Mouse (Mus musculus) midbrain, embryonic 15.5 days (tissue): Measurements from ENCODE around the gene Noc4l. TPM values are rescaled to one million over a fixed set of nuclear protein-coding genes. Genes with fewer than 3 reads are reported as not detected.

Source experiments
- ATAC-seq: fragments of 200-750 bp; cut with Nextera tagmentation; replicated peaks from 2 replicates; pipeline ENCODE4 v1.8.0; 2017; ENCODE audit warnings: moderate TSS enrichment
- H3K27ac ChIP-seq: fragments of 300-500 bp; sonication (generic); 2 replicates; pipeline ENCODE4 v1.5.1; 2015; ENCODE audit warnings: mild to moderate bottlenecking, inconsistent platforms
- H3K27me3 ChIP-seq: fragments of 300-500 bp; sonication (generic); replicated peaks from 2 replicates; pipeline ENCODE4 v1.6.1; 2015; ENCODE audit warnings: inconsistent platforms
- H3K36me3 ChIP-seq: fragments of 300-500 bp; sonication (generic); replicated peaks from 2 replicates; pipeline ENCODE4 v1.6.1; 2015; ENCODE audit warnings: inconsistent platforms
- H3K4me1 ChIP-seq: fragments of 300-500 bp; sonication (generic); 2 replicates; pipeline ENCODE4 v1.6.1; 2015; ENCODE audit warnings: inconsistent platforms
- H3K4me2 ChIP-seq: fragments of 300-500 bp; sonication (generic); 2 replicates; pipeline ENCODE4 v1.6.1; 2015; ENCODE audit warnings: inconsistent platforms, mild to moderate bottlenecking, moderate library complexity
- H3K4me3 ChIP-seq: fragments of 300-500 bp; sonication (generic); 2 replicates; pipeline ENCODE4 v1.5.1; 2015; ENCODE audit warnings: mild to moderate bottlenecking, inconsistent platforms
- H3K9ac ChIP-seq: fragments of 300-500 bp; sonication (generic); 2 replicates; pipeline ENCODE4 v1.6.1; 2015; ENCODE audit warnings: mild to moderate bottlenecking, inconsistent platforms
- H3K9me3 ChIP-seq: fragments of 300-500 bp; sonication (generic); 2 replicates; pipeline ENCODE4 v1.6.1; 2016; ENCODE audit warnings: inconsistent platforms
- WGBS: fragments of 180-500 bp; shearing (Covaris S2); methylation state at CpG from one replicate; pipeline ENCODE4 v1.1.7; 2015; ENCODE audit warnings: mixed read lengths; 5-methylcytosine and 5-hydroxymethylcytosine counted together
- polyA plus RNA-seq: library from polyadenylated mRNA; unstranded; fragments of >200 nt; fragmentation: Nextera tagmentation; extraction: Ambion mirVana; gene quantifications from 2 replicates; pipeline ENCODE4 v1.2.1, GENCODE M21; 2015

The Noc4l gene
- polyA plus RNA-seq: 48.1 and 50.1 TPM in 2 replicates

GRCm38 (mm10) chr5:110652719-110653648 lies at the start of gene Noc4l, which contains the start of gene Ddx51:
Gene Noc4l, minus strand, starts transcription at chr5:110653417.
Gene Ddx51, plus strand, starts transcription at chr5:110653451.
- peaks cover 60% of the 10 kb centered on the region for H3K36me3 ChIP-seq
- peak within 1 kb of the TSS; percentile 99 for H3K4me3 ChIP-seq
- H3K27me3 ChIP-seq: no peaks in the 10 kb centered on the region
- no peaks in the 10 kb centered on the region for H3K9me3 ChIP-seq
- peak within 1 kb of the TSS; percentile 88 for H3K9ac ChIP-seq
- peak within 1 kb of the TSS; percentile 85 for H3K4me2 ChIP-seq
- peaks cover 24% of the 10 kb centered on the region for H3K4me1 ChIP-seq
- ATAC-seq: peak; percentile 85
- WGBS: under 1% methylated on average over 91 of the region's 91 CpGs
- H3K27ac ChIP-seq: peak within 1 kb of the TSS; percentile 70

- ATAC-seq: no peak
- peaks cover 79% of the 10 kb centered on the region for H3K36me3 ChIP-seq
- WGBS: 94% methylated on average over 4 of the region's 4 CpGs
Measured at GRCm38 (mm10) chr5:110698617-110699016, 45.4 kb upstream of the Noc4l start.

GRCm38 (mm10) chr5:110682041-110682440 lies 28.8 kb upstream of the Noc4l start:
- H3K9ac ChIP-seq: no peak overlapping the region
- no peaks in the 10 kb centered on the region for H3K9me3 ChIP-seq
- no peaks in the 10 kb centered on the region for H3K4me1 ChIP-seq
- H3K4me2 ChIP-seq: no peak overlapping the region
- no peak overlapping the region for H3K27ac ChIP-seq
- H3K4me3 ChIP-seq: no peak overlapping the region
- WGBS: 96% methylated on average over 8 of the region's 8 CpGs
- no peak for ATAC-seq
- H3K36me3 ChIP-seq: peaks cover 80% of the 10 kb centered on the region
- no peaks in the 10 kb centered on the region for H3K27me3 ChIP-seq

More at GRCm38 (mm10) chr5:110698617-110699016, 45.4 kb upstream of the Noc4l start:
- H3K4me1 ChIP-seq: no peaks in the 10 kb centered on the region
- no peak overlapping the region for H3K27ac ChIP-seq
- H3K4me3 ChIP-seq: no peak overlapping the region
- H3K9me3 ChIP-seq: no peaks in the 10 kb centered on the region
- H3K9ac ChIP-seq: no peak overlapping the region
- no peak overlapping the region for H3K4me2 ChIP-seq
- H3K27me3 ChIP-seq: no peaks in the 10 kb centered on the region

DNA sequence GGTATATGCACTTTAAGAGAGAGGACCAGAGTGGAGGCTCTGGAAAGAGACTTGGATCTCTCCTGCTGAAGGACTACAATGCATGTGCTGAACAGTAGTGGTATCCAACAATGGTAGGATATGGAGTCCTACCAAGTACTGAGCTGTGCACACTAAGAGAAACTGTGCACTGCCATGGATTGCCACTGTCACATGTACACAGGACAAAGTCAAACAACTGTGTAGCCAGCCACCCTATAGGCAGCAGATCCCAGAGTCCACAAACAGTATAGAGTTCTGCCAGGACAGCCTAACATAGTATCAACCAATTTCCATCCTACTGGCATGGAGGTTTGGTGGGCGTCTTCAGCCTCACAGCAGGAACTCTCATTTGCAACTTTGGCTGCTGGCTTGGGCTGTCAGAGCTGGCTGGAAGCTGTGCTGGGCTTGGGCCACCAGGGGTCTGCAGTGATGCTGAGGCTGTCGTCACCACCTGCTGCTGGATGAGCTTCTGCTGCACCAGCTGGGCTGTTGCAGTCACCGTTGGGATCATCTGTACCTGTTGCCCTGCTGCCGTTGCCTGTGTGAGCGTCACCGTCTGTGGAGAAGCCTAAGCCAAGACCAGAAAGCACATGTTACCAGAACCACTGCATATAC lies 12.4 kb upstream of the Noc4l start:
- Histone ChIP-seq H3K27me3 (no peaks in the 10 kb centered on the region), H3K36me3 (peaks cover 49% of the 10 kb centered on the region), H3K4me2 (no peak overlapping the region), H3K27ac (no peak overlapping the region), H3K4me3 (no peak overlapping the region), H3K4me1 (no peaks in the 10 kb centered on the region), H3K9me3 (no peaks in the 10 kb centered on the region), H3K9ac (no peak overlapping the region)
- 66% methylated on average over 6 of the region's 6 CpGs for WGBS
- ATAC-seq: no peak

GRCm38 (mm10) chr5:110664750-110665269 lies 11.6 kb upstream of the Noc4l start:
- ATAC-seq: no peak
- H3K4me1 ChIP-seq: no peaks in the 10 kb centered on the region
- no peaks in the 10 kb centered on the region for H3K27me3 ChIP-seq
- no peak overlapping the region for H3K9ac ChIP-seq
- H3K9me3 ChIP-seq: no peaks in the 10 kb centered on the region
- H3K36me3 ChIP-seq: peaks cover 43% of the 10 kb centered on the region
- H3K4me2 ChIP-seq: no peak overlapping the region
- H3K27ac ChIP-seq: no peak overlapping the region
- H3K4me3 ChIP-seq: no peak overlapping the region
- WGBS: 96% methylated on average over 2 of the region's 2 CpGs

- Histone ChIP-seq H3K27me3 (no peaks in the 10 kb centered on the region), H3K4me1 (no peaks in the 10 kb centered on the region), H3K4me2 (no peak overlapping the region), H3K4me3 (no peak overlapping the region), H3K9ac (no peak overlapping the region), H3K36me3 (peaks cover 44% of the 10 kb centered on the region), H3K27ac (no peak overlapping the region), H3K9me3 (no peaks in the 10 kb centered on the region)
- WGBS: 95% methylated on average over 2 of the region's 2 CpGs
- ATAC-seq: no peak
Measured at GRCm38 (mm10) chr5:110664041-110664440, 10.8 kb upstream of the Noc4l start.

DNA sequence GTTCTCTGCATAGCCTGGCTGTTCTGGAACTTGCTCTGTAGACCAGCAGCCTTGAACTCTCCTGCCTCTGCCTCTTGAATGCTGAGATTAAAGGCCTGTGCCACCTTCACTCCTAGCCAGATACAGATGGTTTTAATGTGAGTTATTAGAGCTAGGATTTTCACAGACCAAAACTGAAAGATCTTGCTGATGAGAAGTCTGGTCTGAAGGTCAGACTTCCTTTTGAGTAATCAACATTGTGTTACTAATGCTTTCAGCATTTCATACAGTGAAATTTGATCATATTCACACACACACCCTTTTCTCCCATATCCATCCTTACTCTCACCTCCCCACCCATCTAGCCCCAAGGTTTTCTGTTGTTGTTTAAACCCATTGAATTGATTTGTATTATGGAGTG lies 6.5 kb upstream of the Noc4l start:
- Histone ChIP-seq H3K27ac (no peak overlapping the region), H3K27me3 (no peaks in the 10 kb centered on the region)
- ATAC-seq: no peak

DNA sequence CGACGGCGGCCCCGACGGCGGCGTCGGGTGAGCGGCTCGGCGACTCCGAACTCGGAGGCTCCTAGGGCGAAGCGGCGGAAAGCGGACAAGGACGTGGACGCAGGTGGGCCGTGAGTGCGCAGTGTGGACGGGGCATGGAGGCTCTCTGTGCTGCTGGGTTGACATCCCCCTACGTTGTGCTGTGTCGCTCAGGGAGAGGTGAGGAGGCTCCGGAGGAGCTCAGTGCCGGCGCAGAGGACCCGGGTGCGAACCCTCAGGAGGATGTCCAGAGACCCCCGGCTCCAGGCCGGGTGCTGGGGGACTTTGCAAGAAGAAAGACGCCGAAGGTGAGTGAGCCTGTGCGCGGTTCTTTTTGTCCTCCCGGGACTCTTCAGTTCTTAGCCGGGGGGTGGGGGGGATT lies 469 bp upstream of the Noc4l start:
- peaks cover 64% of the 10 kb centered on the region for H3K36me3 ChIP-seq
- WGBS: 1% methylated on average over 37 of the region's 37 CpGs
- H3K9me3 ChIP-seq: no peaks in the 10 kb centered on the region
- peak overlapping the region; percentile 85 for H3K4me2 ChIP-seq
- peak overlapping the region; percentile 88 for H3K9ac ChIP-seq
- ATAC-seq: peak; percentile 67
- peaks cover 24% of the 10 kb centered on the region for H3K4me1 ChIP-seq
- no peaks in the 10 kb centered on the region for H3K27me3 ChIP-seq
- peak overlapping the region; percentile 99 for H3K4me3 ChIP-seq
- peak overlapping the region; percentile 70 for H3K27ac ChIP-seq

More for the DNA sequence above, 6.5 kb upstream of the Noc4l start:
- Histone ChIP-seq H3K4me1 (no peaks in the 10 kb centered on the region), H3K4me3 (no peak overlapping the region), H3K36me3 (peaks cover 50% of the 10 kb centered on the region), H3K4me2 (no peak overlapping the region), H3K9me3 (no peaks in the 10 kb centered on the region), H3K9ac (no peak overlapping the region)

DNA sequence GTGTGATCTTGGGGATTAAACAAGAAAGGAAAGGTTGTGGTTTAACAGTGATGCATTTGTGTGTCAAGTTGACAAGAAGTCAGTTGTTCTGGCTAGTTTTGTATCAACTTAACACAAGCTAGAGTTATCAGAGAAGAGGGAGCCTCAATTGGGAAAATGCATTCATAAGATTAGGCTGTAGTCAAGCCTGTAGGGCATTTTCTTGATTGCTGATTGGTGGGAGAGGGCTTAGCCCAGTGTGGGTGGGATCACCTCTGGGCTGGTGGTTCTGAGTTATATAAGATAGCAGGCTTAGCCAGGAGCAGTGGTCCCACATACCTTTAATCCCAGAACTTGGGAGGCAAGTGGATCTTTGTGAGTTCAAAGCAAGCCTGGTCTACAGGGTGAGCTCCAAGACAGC lies 6.8 kb downstream of the Noc4l start:
- Histone ChIP-seq H3K9ac (no peak overlapping the region), H3K9me3 (no peaks in the 10 kb centered on the region), H3K4me2 (no peak overlapping the region), H3K27me3 (no peaks in the 10 kb centered on the region), H3K36me3 (peaks cover 39% of the 10 kb centered on the region), H3K4me3 (no peak overlapping the region), H3K27ac (no peak overlapping the region), H3K4me1 (no peaks in the 10 kb centered on the region)
- ATAC-seq: no peak

DNA sequence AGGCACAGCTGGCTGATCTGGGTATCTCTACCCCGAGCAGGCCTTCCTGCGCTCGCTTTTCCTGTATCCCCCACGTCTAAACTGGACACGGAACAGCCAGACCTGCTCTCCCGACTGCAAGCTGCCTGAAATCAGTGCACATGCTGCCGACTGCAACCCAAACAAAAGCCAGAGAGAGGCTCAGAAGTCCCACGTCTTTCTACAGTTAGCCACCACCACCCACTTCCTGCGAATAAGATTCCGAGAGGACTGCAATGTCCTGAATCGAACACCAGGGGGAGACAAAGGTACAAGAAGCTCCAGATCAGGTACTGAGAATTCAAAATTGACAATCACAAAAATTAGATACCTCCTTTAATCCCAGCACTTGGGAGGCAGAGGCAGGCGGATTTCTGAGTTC lies 13.8 kb downstream of the Noc4l start:
- no peaks in the 10 kb centered on the region for H3K9me3 ChIP-seq
- H3K4me2 ChIP-seq: no peak overlapping the region
- no peak overlapping the region for H3K4me3 ChIP-seq
- H3K9ac ChIP-seq: no peak overlapping the region
- H3K27me3 ChIP-seq: no peaks in the 10 kb centered on the region
- H3K36me3 ChIP-seq: no peaks in the 10 kb centered on the region
- no peaks in the 10 kb centered on the region for H3K4me1 ChIP-seq
- no peak overlapping the region for H3K27ac ChIP-seq
- no peak for ATAC-seq
- WGBS: 23% methylated on average over 12 of the region's 12 CpGs

- no peak overlapping the region for H3K27ac ChIP-seq
- WGBS: 75% methylated on average over 7 of the region's 7 CpGs
- H3K27me3 ChIP-seq: no peaks in the 10 kb centered on the region
- H3K9me3 ChIP-seq: no peaks in the 10 kb centered on the region
- H3K4me2 ChIP-seq: no peak overlapping the region
- no peaks in the 10 kb centered on the region for H3K36me3 ChIP-seq
- H3K4me1 ChIP-seq: no peaks in the 10 kb centered on the region
- no peak overlapping the region for H3K9ac ChIP-seq
- ATAC-seq: no peak
- H3K4me3 ChIP-seq: no peak overlapping the region
Measured at GRCm38 (mm10) chr5:110638306-110639074, 14.7 kb downstream of the Noc4l start.
